Mouse (Mus musculus) limb, embryonic 15.5 days (tissue): ENCODE results near the gene Slfn14. TPM values are rescaled to one million over a fixed set of nuclear protein-coding genes. Genes with fewer than 3 reads are reported as not detected.
A peak's percentile ranks its signal among the peaks of the same experiment; 100 is the strongest.
"Not testable (repeated sequence)": the region's sequence is repeated elsewhere in the genome, so short reads cannot be mapped to it uniquely, and the experiment has no call there.

Experiments
- ATAC-seq: fragments of 200-750 bp; cut with Nextera tagmentation; 2 replicates; pipeline ENCODE4 v1.8.0; 2017; ENCODE audit warnings: low read depth, moderate TSS enrichment; ENCODE audit not compliant: insufficient number of reproducible peaks, low FRiP score, low TSS enrichment
- H3K27ac ChIP-seq: fragments of 300-500 bp; sonication (generic); 2 replicates; pipeline ENCODE4 v1.5.1; 2015; ENCODE audit warnings: moderate library complexity, mild to moderate bottlenecking, inconsistent platforms
- H3K27me3 ChIP-seq: fragments of 300-500 bp; sonication (generic); 2 replicates; pipeline ENCODE4 v1.6.1; 2015; ENCODE audit warnings: inconsistent platforms
- H3K36me3 ChIP-seq: fragments of 300-500 bp; sonication (generic); 2 replicates; pipeline ENCODE4 v1.6.1; 2015; ENCODE audit warnings: inconsistent platforms
- H3K4me1 ChIP-seq: fragments of 300-500 bp; sonication (generic); 2 replicates; pipeline ENCODE4 v1.6.1; 2015; ENCODE audit warnings: inconsistent platforms
- H3K4me2 ChIP-seq: fragments of 300-500 bp; sonication (generic); 2 replicates; pipeline ENCODE4 v1.6.1; 2015; ENCODE audit warnings: mild to moderate bottlenecking, inconsistent platforms
- H3K4me3 ChIP-seq: fragments of 300-500 bp; sonication (generic); 2 replicates; pipeline ENCODE4 v1.5.1; 2015; ENCODE audit warnings: mild to moderate bottlenecking, inconsistent platforms
- H3K9ac ChIP-seq: fragments of 300-500 bp; sonication (generic); 2 replicates; pipeline ENCODE4 v1.6.1; 2015; ENCODE audit warnings: inconsistent platforms
- H3K9me3 ChIP-seq: fragments of 300-500 bp; sonication (generic); 2 replicates; pipeline ENCODE4 v1.6.1; 2016; ENCODE audit warnings: inconsistent platforms
- WGBS: fragments of 180-500 bp; shearing (Covaris S2); methylation state at CpG from one replicate; pipeline ENCODE4 v1.1.7; 2015; 5-methylcytosine and 5-hydroxymethylcytosine counted together
- polyA plus RNA-seq: library from polyadenylated mRNA; unstranded; fragments of >200 nt; fragmentation: Nextera tagmentation; extraction: Ambion mirVana; gene quantifications from 2 replicates; pipeline ENCODE4 v1.2.1, GENCODE M21; 2015

Slfn14 gene
- polyA plus RNA-seq, 1 experiment from 2014 or later = 0.18 TPM

- no peak overlapping the region for H3K4me2 ChIP-seq
- no peaks in the 10 kb centered on the region for H3K36me3 ChIP-seq
- no peak overlapping the region for H3K9ac ChIP-seq
- WGBS = 81% methylated on average over 4 of the region's 4 CpGs
- H3K27me3 ChIP-seq = no peaks in the 10 kb centered on the region
- ATAC-seq = no peak
- no peaks in the 10 kb centered on the region for H3K4me1 ChIP-seq
- no peak overlapping the region for H3K4me3 ChIP-seq
- H3K27ac ChIP-seq = no peak overlapping the region
- H3K9me3 ChIP-seq = no peaks in the 10 kb centered on the region
Observed at GRCm38 (mm10) chr11:83279024-83279423, 7.5 kb downstream of the Slfn14 start.

- no peak for ATAC-seq
- WGBS = 57% methylated on average over 7 of the region's 7 CpGs
- Histone ChIP-seq H3K36me3 (no peaks in the 10 kb centered on the region), H3K27ac (no peak overlapping the region), H3K4me1 (no peaks in the 10 kb centered on the region), H3K4me3 (no peak overlapping the region), H3K4me2 (no peak overlapping the region), H3K9me3 (no peaks in the 10 kb centered on the region), H3K9ac (no peak overlapping the region), H3K27me3 (no peaks in the 10 kb centered on the region)
Observed at GRCm38 (mm10) chr11:83276251-83276650, 10.3 kb downstream of the Slfn14 start.

DNA sequence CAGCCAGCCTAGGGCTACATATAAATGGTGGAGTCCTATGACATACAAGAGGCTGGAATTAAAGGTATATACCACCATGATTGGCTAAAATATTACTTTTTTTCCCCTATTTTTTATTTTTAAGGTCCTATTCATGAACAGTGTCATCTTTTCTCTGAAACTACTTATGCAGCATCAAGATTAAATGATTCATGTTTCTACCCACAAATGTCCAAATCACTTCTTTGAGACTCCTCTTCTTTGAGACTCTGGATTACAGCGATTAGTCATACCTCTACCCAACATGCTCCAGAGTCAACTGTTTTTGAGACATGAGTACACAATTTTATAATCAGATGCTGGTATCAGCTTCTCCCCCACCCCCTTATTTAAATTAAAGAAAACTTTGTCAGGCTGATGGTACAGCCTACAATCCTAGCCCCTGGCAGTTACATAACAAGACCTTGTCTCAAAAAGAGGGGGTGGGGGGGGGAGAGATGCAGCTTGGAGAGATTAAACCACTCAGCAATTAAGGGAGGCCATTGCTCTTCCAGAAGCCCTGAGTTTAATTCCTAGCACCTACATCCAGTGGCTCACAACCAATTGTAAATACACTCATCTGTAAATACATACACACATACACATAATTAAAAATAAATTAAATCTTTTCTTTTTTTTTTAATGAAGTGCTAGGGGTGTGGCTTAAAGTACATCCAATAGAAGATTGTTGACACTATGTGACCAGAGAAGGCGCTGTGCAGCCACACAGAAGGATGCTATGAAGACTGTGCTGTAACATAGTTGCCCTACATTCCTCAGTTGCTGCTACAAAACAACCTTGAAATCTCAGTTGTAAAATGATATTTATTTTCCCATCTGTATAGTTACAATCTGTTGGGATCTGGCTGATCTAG is 14.3 kb downstream of the Slfn14 start:
- WGBS = 19% methylated on average over 2 of the region's 2 CpGs
- Histone ChIP-seq H3K27me3 (no peaks in the 10 kb centered on the region), H3K4me2 (no peak overlapping the region)

DNA sequence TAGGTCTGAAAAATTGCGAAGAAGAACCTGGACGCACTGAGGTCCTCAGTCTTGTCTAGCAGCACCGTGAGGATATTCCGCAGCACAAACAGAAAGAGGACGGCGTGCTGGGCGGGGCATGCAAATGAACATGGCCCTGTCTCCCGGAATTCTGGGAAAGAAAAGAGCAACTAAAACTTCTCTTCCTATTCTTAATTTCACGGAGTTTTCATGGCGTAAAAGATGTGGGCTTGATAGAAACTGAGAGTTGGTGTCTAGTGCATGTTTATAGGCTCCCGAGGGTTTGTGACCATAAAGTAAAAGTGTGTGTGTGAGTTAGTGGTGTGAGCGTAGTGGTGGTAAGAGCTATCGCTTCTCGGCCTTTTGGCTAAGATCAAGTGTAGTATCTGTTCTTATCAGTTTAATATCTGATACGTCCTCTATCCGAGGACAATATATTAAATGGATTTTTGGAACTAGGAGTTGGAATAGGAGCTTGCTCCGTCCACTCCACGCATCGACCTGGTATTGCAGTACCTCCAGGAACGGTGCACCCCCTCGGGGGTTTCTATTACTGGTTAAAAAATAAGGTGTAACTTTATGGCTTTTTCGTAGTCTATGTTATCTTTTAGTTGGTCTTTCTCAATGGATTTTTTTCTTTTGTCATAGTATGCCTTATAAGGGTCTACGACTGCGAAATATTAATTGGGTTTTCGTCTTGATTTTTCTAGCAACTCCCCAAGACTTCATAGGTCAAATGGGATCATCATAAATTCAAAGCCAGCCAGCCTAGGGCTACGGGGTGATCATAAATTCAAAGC is 15.2 kb downstream of the Slfn14 start:
- Histone ChIP-seq H3K27me3 (no peaks in the 10 kb centered on the region), H3K4me3 (peak overlapping the region; percentile 51), H3K4me2 (peak overlapping the region; percentile 68), H3K9me3 (no peaks in the 10 kb centered on the region), H3K4me1 (no peaks in the 10 kb centered on the region), H3K36me3 (no peaks in the 10 kb centered on the region), H3K9ac (peak overlapping the region; percentile 33), H3K27ac (peak overlapping the region; percentile 82)
- WGBS = under 1% methylated on average over 26 of the region's 26 CpGs
- peak; percentile 80 for ATAC-seq

More for the DNA sequence above, 14.3 kb downstream of the Slfn14 start:
- Histone ChIP-seq H3K9ac (no peak overlapping the region), H3K4me3 (no peak overlapping the region), H3K9me3 (no peaks in the 10 kb centered on the region), H3K4me1 (no peaks in the 10 kb centered on the region), H3K27ac (peak overlapping the region; percentile 48; the same call in 1 of the 2 replicates), H3K36me3 (no peaks in the 10 kb centered on the region)
- no peak for ATAC-seq

- H3K4me3 ChIP-seq = peak overlapping the region; percentile 51
- no peak overlapping the region for H3K27ac ChIP-seq
- 1% methylated on average over 6 of the region's 6 CpGs for WGBS
- no peaks in the 10 kb centered on the region for H3K27me3 ChIP-seq
- no peak for ATAC-seq
- no peaks in the 10 kb centered on the region for H3K36me3 ChIP-seq
- H3K9me3 ChIP-seq = no peaks in the 10 kb centered on the region
- peak overlapping the region; percentile 68 for H3K4me2 ChIP-seq
- peak overlapping the region; percentile 33 for H3K9ac ChIP-seq
- no peaks in the 10 kb centered on the region for H3K4me1 ChIP-seq
Observed at GRCm38 (mm10) chr11:83270842-83271150, 15.7 kb downstream of the Slfn14 start.

DNA sequence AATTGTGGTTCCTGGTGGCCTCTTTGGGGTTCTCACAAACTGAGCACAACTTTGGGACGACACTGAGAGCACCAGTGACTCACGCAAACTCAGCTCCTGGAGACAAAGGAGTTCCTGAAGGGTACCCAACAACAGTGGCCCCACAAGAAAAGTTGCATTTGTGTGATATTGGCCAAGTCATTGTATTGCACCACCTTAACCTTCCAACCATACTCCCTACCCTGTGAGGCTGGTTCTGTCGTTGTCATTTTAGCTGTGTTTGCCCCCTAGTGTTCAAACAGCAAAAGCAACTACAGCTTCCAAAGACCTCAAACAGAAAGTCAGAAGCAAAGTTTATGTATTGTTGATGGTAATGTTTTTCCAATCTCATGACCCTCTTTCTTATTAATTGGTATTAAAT is 23.4 kb downstream of the Slfn14 start:
- no peak for ATAC-seq
- H3K9me3 ChIP-seq = no peaks in the 10 kb centered on the region
- H3K4me1 ChIP-seq = no peaks in the 10 kb centered on the region
- H3K9ac ChIP-seq = no peak overlapping the region
- no peak overlapping the region for H3K4me3 ChIP-seq
- no peak overlapping the region for H3K4me2 ChIP-seq
- H3K27me3 ChIP-seq = no peaks in the 10 kb centered on the region
- no peaks in the 10 kb centered on the region for H3K36me3 ChIP-seq
- no peak overlapping the region for H3K27ac ChIP-seq
- WGBS = 64% methylated on average over 3 of the region's 3 CpGs

- no peak overlapping the region for H3K9ac ChIP-seq
- no peak overlapping the region for H3K4me2 ChIP-seq
- H3K36me3 ChIP-seq = no peaks in the 10 kb centered on the region
- ATAC-seq = no peak
- H3K4me3 ChIP-seq = no peak overlapping the region
- WGBS = 97% methylated on average over 1 of the region's 1 CpGs
- no peaks in the 10 kb centered on the region for H3K9me3 ChIP-seq
- H3K27me3 ChIP-seq = no peaks in the 10 kb centered on the region
- no peaks in the 10 kb centered on the region for H3K4me1 ChIP-seq
- H3K27ac ChIP-seq = no peak overlapping the region
Observed at GRCm38 (mm10) chr11:83262673-83263072, 23.9 kb downstream of the Slfn14 start.

- not testable (repeated sequence) for H3K4me3 ChIP-seq, H3K9ac ChIP-seq, H3K9me3 ChIP-seq, H3K4me2 ChIP-seq, H3K27ac ChIP-seq, ATAC-seq, H3K27me3 ChIP-seq, H3K4me1 ChIP-seq, H3K36me3 ChIP-seq
- WGBS = 68% methylated on average over 5 of the region's 5 CpGs
Observed at GRCm38 (mm10) chr11:83257211-83257610, 29.3 kb downstream of the Slfn14 start.

DNA sequence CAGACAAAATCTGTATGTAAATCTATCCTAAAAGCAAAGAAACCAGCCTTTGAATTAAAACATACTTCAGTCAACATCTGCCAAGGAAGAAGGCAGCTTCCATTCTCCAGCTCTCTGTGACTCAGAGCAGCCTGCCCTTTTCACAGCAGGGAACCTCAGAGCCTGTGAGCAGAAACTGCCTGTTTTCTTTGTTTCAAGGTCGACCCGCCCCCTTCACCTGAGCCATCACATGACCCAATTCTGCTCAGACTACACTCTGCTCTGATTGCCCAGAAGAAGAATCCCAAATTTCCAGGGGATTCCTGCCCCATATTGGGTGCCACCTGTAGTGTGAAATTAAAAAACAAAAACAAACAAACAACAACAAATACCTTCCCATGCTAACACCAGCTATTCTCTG is 46.7 kb downstream of the Slfn14 start:
- Histone ChIP-seq H3K27me3 (no peaks in the 10 kb centered on the region), H3K27ac (no peak overlapping the region), H3K36me3 (no peaks in the 10 kb centered on the region), H3K9ac (no peak overlapping the region), H3K4me3 (no peak overlapping the region), H3K9me3 (no peaks in the 10 kb centered on the region), H3K4me1 (no peaks in the 10 kb centered on the region), H3K4me2 (no peak overlapping the region)
- no peak for ATAC-seq
- whole genome bisulfite sequencing = 30% methylated on average over 2 of the region's 2 CpGs

GRCm38 (mm10) chr11:83238389-83238788 is 48.1 kb downstream of the Slfn14 start:
- Histone ChIP-seq H3K9me3 (no peaks in the 10 kb centered on the region), H3K4me3 (no peak overlapping the region), H3K9ac (no peak overlapping the region), H3K27ac (no peak overlapping the region), H3K4me1 (no peaks in the 10 kb centered on the region), H3K4me2 (no peak overlapping the region), H3K27me3 (no peaks in the 10 kb centered on the region), H3K36me3 (no peaks in the 10 kb centered on the region)
- WGBS = 80% methylated on average over 2 of the region's 2 CpGs
- no peak for ATAC-seq

GRCm38 (mm10) chr11:83237390-83237789 is 49.1 kb downstream of the Slfn14 start:
- not testable (repeated sequence) for H3K4me3 ChIP-seq

DNA sequence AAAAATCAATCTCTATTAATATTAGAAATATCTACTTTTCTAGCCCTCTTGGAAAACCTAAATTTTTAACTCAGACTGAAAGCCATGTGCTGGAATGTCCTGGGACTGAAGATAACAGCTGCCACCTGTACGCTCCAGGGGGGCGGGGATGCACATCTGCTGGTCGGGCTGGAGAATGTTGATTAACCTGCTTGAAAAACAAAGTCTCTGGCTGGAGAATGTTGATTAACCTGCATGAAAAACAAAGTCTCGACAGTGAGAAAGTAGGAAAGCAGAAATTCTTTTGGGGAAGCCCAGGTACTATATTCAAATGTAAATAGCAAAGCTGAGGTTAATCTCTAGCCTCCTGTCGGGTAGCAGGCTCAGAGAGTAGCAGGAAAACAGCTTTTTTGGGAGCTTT is 52.9 kb downstream of the Slfn14 start:
- WGBS = 42% methylated on average over 5 of the region's 5 CpGs

More at GRCm38 (mm10) chr11:83237390-83237789, 49.1 kb downstream of the Slfn14 start:
- not testable (repeated sequence) for H3K36me3 ChIP-seq, H3K4me2 ChIP-seq, ATAC-seq, H3K27ac ChIP-seq, H3K9me3 ChIP-seq, H3K9ac ChIP-seq, H3K4me1 ChIP-seq, H3K27me3 ChIP-seq
- 78% methylated on average over 9 of the region's 9 CpGs for WGBS

More for the DNA sequence above, 52.9 kb downstream of the Slfn14 start:
- not testable (repeated sequence) for H3K9me3 ChIP-seq, H3K27ac ChIP-seq, H3K27me3 ChIP-seq, H3K4me1 ChIP-seq, ATAC-seq, H3K4me3 ChIP-seq, H3K9ac ChIP-seq, H3K4me2 ChIP-seq, H3K36me3 ChIP-seq
